Mouse (Mus musculus): ENCODE measurements around the gene Gm10570. TPM values are rescaled to one million over a fixed set of nuclear protein-coding genes. Genes with fewer than 3 reads are reported as not detected.

Gene Gm10570
- polyA plus RNA-seq, 1 experiment from 2014 or later, result not detected

DNA sequence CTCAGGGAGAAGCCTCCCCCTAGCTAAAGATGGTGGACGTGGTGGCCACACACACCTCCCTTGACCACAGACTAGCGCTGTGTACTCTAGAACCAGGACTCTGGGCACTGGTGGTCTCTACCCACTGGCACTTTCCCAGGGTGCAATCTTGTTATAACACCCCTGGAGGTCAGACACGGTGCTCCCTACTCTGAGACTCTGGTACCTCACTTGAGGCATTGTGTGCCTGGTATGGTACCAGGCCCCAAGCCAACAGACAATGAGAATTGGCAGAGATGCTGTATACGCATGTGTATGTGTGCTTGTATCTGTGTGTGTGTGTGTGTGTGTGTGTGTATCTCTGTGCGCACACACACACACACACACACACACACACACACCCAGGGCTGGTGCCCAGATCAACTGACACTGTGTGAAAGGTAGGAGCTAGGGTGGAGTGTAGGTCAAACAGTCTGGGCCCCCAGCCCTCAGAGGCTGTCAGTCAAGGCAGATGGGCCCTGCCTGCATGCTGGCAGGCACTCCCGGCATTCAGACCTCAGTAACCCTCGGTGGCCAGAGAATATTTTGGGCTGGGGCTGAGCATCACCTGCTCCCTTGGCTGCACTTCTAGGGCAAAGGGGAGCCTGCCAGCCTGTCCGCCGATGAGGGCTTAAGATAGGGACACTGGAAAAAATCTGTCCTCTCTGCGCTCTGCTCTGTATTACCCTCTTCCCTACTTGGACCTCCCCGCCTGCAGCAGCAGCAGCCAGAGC is 9.4 kb downstream of the Gm10570 start:
- WGBS, result 80% methylated on average over 11 of the region's 11 CpGs
- Histone ChIP-seq H3K4me2 (ENCODE audit: low read depth) (no peak overlapping the region), H3K4me3 (ENCODE audit: low read depth, low read length) (no peak overlapping the region), H3K9ac (ENCODE audit: low read length) (no peak overlapping the region), H3K9me3 (ENCODE audit: control insufficient read depth, low read length) (no peaks in the 10 kb centered on the region), H3K27ac (ENCODE audit: low read depth, low read length) (no peak overlapping the region), H3K27me3 (ENCODE audit: control insufficient read depth, insufficient read depth, low read length) (no peaks in the 10 kb centered on the region), H3K4me1 (ENCODE audit: control insufficient read depth, insufficient read depth, low read length) (no peaks in the 10 kb centered on the region), H3K36me3 (ENCODE audit: control insufficient read depth, insufficient read depth, low read length) (no peaks in the 10 kb centered on the region)
- no peak for ATAC-seq (ENCODE audit: insufficient read depth, low FRiP score, low TSS enrichment)
- DNase-seq (ENCODE audit: low spot score), result no peak

GRCm38 (mm10) chr4:130297123-130297529 is 11.3 kb downstream of the Gm10570 start:
- H3K4me1 ChIP-seq (ENCODE audit: control insufficient read depth, insufficient read depth, low read length), result no peaks in the 10 kb centered on the region
- ATAC-seq (ENCODE audit: insufficient read depth, low FRiP score, low TSS enrichment), result no peak

DNA sequence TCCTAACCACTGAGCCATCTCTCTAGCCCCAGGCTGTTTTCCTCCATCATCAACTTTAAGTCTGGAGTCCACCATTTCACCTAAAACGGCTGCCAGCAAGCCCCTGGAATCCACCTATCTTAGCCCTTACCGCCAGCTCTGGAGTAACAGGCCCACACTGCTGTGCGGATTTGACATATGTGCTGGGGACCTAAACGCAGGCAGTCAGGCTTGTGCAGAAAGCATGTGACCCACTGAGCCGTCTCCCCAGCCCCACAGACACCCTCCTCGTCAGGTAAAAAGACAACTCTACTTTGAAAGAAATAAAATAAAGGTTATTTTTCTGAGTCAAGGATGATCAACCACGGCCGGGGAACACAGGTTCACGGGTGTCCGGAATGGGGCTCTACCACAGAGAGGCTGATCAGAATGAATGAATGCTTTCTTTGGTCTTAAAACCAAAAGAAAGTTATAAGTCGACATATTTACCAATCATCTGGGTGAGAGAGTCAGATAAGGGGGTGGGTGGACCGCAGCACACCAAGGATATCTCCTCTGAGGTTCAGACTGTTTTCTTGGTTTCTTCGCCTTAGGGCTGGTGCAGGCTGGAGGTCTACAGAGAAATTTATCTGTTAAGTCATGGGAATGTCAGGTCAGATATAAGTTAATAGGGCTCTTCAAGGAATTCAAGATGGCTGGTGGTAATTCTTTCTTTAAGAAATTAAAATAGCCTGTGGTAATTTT is 12.1 kb downstream of the Gm10570 start:
- Histone ChIP-seq H3K27ac (ENCODE audit: low read depth, low read length) (no peak overlapping the region), H3K9me3 (ENCODE audit: control insufficient read depth, low read length) (no peaks in the 10 kb centered on the region), H3K9ac (ENCODE audit: low read length) (no peak overlapping the region), H3K36me3 (ENCODE audit: control insufficient read depth, insufficient read depth, low read length) (no peaks in the 10 kb centered on the region), H3K4me3 (ENCODE audit: low read depth, low read length) (no peak overlapping the region), H3K4me1 (ENCODE audit: control insufficient read depth, insufficient read depth, low read length) (no peaks in the 10 kb centered on the region), H3K4me2 (ENCODE audit: low read depth) (no peak overlapping the region), H3K27me3 (ENCODE audit: control insufficient read depth, insufficient read depth, low read length) (no peaks in the 10 kb centered on the region)
- ATAC-seq (ENCODE audit: insufficient read depth, low FRiP score, low TSS enrichment) (no peak), DNase-seq (ENCODE audit: low spot score) (no peak)
- 87% methylated on average over 13 of the region's 13 CpGs for WGBS

More at GRCm38 (mm10) chr4:130297123-130297529, 11.3 kb downstream of the Gm10570 start:
- H3K9me3 ChIP-seq (ENCODE audit: control insufficient read depth, low read length), result no peaks in the 10 kb centered on the region
- no peak overlapping the region for H3K9ac ChIP-seq (ENCODE audit: low read length)
- peak; percentile 47 for DNase-seq (ENCODE audit: low spot score)
- no peaks in the 10 kb centered on the region for H3K36me3 ChIP-seq (ENCODE audit: control insufficient read depth, insufficient read depth, low read length)
- WGBS, result 26% methylated on average over 13 of the region's 13 CpGs
- no peak overlapping the region for H3K27ac ChIP-seq (ENCODE audit: low read depth, low read length)
- H3K4me3 ChIP-seq (ENCODE audit: low read depth, low read length), result no peak overlapping the region
- no peaks in the 10 kb centered on the region for H3K27me3 ChIP-seq (ENCODE audit: control insufficient read depth, insufficient read depth, low read length)
- H3K4me2 ChIP-seq (ENCODE audit: low read depth), result no peak overlapping the region

DNA sequence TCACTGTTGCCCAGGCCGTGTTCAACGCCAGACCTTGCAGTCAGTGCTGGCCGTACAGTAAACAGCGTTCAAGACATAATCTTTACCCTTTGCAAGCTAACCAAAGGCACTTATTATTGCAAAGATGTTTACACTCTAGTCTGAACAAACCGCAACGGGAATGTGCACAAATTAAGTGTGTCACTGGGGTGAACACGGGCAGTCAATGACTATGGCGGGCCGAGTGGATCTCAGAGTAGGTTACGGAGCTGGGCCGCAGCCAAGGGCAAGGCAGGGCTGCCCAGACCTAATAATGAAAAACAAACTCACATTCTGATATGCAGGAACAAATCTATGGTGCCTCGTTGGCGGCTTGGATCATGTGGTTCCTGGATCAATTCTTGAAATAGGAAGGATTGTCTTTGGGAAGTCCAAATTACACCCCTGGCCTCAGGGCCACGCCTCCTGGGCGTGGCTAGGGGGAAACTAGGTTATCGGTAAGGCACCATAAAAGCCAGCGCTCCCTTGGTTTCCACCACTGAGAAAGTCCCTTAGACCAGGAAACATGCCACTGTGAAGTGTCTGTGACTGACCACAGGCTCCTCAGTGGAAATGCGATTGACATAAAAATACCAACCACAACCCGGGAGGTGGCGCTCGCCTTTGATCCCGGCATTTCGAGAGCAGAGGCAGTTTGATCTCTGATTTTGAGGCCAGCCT is 13.3 kb downstream of the Gm10570 start:
- H3K4me2 ChIP-seq (ENCODE audit: low read depth), result no peak overlapping the region
- H3K27me3 ChIP-seq (ENCODE audit: control insufficient read depth, insufficient read depth, low read length), result no peaks in the 10 kb centered on the region
- DNase-seq (ENCODE audit: low spot score) (no peak), ATAC-seq (ENCODE audit: insufficient read depth, low FRiP score, low TSS enrichment) (no peak)
- no peak overlapping the region for H3K4me3 ChIP-seq (ENCODE audit: low read depth, low read length)
- 57% methylated on average over 23 of the region's 23 CpGs for WGBS
- H3K27ac ChIP-seq (ENCODE audit: low read depth, low read length), result no peak overlapping the region
- no peaks in the 10 kb centered on the region for H3K4me1 ChIP-seq (ENCODE audit: control insufficient read depth, insufficient read depth, low read length)
- H3K9ac ChIP-seq (ENCODE audit: low read length), result no peak overlapping the region
- H3K36me3 ChIP-seq (ENCODE audit: control insufficient read depth, insufficient read depth, low read length), result no peaks in the 10 kb centered on the region
- H3K9me3 ChIP-seq (ENCODE audit: control insufficient read depth, low read length), result no peaks in the 10 kb centered on the region

DNA sequence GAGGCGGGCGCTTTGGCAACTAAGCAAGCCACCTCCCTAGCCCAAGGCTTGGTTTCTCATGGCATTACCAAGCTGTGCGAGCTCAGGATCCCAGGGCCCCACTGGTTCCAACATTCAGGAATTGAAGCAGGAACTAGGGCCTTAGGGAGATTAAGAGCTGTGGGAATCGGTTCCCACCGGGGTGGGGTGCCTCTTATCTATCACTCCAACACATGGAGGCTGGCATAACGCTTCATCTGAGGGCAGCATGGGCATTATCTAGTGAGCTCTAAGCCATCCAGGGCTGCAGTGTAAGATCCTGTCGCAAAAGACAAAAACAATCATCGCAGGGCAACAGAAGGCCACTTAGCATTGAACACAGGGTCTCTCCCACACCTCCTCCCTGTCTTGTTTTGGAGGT is 14.0 kb downstream of the Gm10570 start:
- Histone ChIP-seq H3K27ac (ENCODE audit: low read depth, low read length) (no peak overlapping the region), H3K9ac (ENCODE audit: low read length) (no peak overlapping the region), H3K27me3 (ENCODE audit: control insufficient read depth, insufficient read depth, low read length) (no peaks in the 10 kb centered on the region), H3K4me1 (ENCODE audit: control insufficient read depth, insufficient read depth, low read length) (no peaks in the 10 kb centered on the region), H3K36me3 (ENCODE audit: control insufficient read depth, insufficient read depth, low read length) (no peaks in the 10 kb centered on the region), H3K9me3 (ENCODE audit: control insufficient read depth, low read length) (no peaks in the 10 kb centered on the region), H3K4me3 (ENCODE audit: low read depth, low read length) (no peak overlapping the region), H3K4me2 (ENCODE audit: low read depth) (no peak overlapping the region)
- no peak for ATAC-seq (ENCODE audit: insufficient read depth, low FRiP score, low TSS enrichment)
- WGBS, result 90% methylated on average over 8 of the region's 8 CpGs
- no peak for DNase-seq (ENCODE audit: low spot score)

DNA sequence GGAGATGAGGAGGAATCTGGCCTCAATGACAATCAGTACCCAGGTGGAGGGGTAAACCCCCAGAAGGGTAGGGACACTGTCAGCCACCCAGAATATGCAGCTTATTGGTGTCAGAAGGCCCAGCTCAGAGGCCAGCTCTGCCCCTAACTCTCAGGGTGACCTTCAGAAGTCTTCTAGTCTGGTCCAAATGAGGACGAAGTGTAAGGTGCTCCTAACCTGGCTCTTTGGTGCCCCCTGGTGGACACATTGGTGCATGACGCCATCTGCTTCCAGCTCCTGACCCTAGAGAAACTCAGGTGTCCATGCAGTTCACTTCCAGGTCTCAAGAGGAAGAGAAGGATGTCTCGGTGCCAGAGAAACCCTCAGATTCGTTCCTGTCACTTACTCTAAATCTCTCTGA is 16.2 kb downstream of the Gm10570 start:
- Histone ChIP-seq H3K9me3 (ENCODE audit: control insufficient read depth, low read length) (no peaks in the 10 kb centered on the region), H3K27ac (ENCODE audit: low read depth, low read length) (no peak overlapping the region), H3K4me2 (ENCODE audit: low read depth) (no peak overlapping the region), H3K9ac (ENCODE audit: low read length) (no peak overlapping the region), H3K36me3 (ENCODE audit: control insufficient read depth, insufficient read depth, low read length) (no peaks in the 10 kb centered on the region), H3K27me3 (ENCODE audit: control insufficient read depth, insufficient read depth, low read length) (no peaks in the 10 kb centered on the region), H3K4me3 (ENCODE audit: low read depth, low read length) (no peak overlapping the region), H3K4me1 (ENCODE audit: control insufficient read depth, insufficient read depth, low read length) (no peaks in the 10 kb centered on the region)
- 10% methylated on average over 4 of the region's 4 CpGs for WGBS
- peak; percentile 85 for DNase-seq (ENCODE audit: low spot score)
- ATAC-seq (ENCODE audit: insufficient read depth, low FRiP score, low TSS enrichment), result no peak

DNA sequence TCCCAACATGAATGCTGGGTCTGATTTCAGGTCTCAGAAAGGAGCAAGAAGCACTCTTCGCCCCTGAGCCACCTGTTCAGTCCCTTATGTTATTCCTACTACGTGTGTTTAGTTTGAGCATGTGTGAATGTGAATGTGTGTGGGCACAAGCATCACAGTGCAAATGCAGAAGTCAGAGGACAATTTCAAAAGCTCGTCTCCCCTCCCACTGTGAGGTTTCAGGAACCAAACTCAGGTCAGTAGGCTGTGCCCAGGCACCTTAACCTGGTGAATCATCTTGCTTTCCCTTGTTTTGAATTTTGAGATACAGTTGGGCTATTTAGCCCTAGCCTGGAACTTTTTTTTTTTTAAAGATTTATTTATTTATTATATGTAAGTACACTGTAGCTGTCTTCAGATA is 18.6 kb downstream of the Gm10570 start:
- Histone ChIP-seq H3K9ac (ENCODE audit: low read length) (no peak overlapping the region), H3K4me1 (ENCODE audit: control insufficient read depth, insufficient read depth, low read length) (no peaks in the 10 kb centered on the region), H3K9me3 (ENCODE audit: control insufficient read depth, low read length) (no peaks in the 10 kb centered on the region), H3K36me3 (ENCODE audit: control insufficient read depth, insufficient read depth, low read length) (no peaks in the 10 kb centered on the region), H3K27me3 (ENCODE audit: control insufficient read depth, insufficient read depth, low read length) (no peaks in the 10 kb centered on the region), H3K27ac (ENCODE audit: low read depth, low read length) (no peak overlapping the region), H3K4me3 (ENCODE audit: low read depth, low read length) (no peak overlapping the region), H3K4me2 (ENCODE audit: low read depth) (no peak overlapping the region)
- DNase-seq (ENCODE audit: low spot score) (no peak), ATAC-seq (ENCODE audit: insufficient read depth, low FRiP score, low TSS enrichment) (no peak)
- WGBS, result 68% methylated on average over 3 of the region's 3 CpGs

DNA sequence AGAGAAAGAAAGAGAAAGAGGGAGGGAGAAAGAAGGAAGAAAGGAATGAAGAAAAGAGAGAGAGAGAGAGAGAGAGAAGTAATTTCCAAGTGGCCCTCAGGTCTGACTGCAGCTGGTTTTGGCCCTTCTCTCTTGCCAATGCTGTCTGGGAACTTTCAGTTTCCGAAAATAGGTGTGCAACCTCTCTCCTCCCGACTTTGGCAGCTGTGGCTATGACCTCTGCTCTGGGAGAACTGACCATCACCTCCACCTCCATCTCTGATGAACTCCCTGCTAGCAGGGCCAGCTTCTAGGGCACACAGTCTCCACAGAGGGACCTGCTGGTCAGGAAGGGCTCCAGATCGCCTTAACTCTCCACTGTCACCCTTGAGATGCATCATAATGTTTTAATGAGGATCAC is 21.9 kb downstream of the Gm10570 start:
- H3K9ac ChIP-seq (ENCODE audit: low read length), result no peak overlapping the region
- DNase-seq (ENCODE audit: low spot score) (no peak), ATAC-seq (ENCODE audit: insufficient read depth, low FRiP score, low TSS enrichment) (no peak)
- WGBS, result 62% methylated on average over 3 of the region's 3 CpGs
- no peak overlapping the region for H3K4me3 ChIP-seq (ENCODE audit: low read depth, low read length)
- no peaks in the 10 kb centered on the region for H3K27me3 ChIP-seq (ENCODE audit: control insufficient read depth, insufficient read depth, low read length)
- no peaks in the 10 kb centered on the region for H3K9me3 ChIP-seq (ENCODE audit: control insufficient read depth, low read length)
- H3K4me2 ChIP-seq (ENCODE audit: low read depth), result no peak overlapping the region
- no peaks in the 10 kb centered on the region for H3K36me3 ChIP-seq (ENCODE audit: control insufficient read depth, insufficient read depth, low read length)
- no peak overlapping the region for H3K27ac ChIP-seq (ENCODE audit: low read depth, low read length)
- no peaks in the 10 kb centered on the region for H3K4me1 ChIP-seq (ENCODE audit: control insufficient read depth, insufficient read depth, low read length)
